In genomic region chr7:117150355-117150754, GRCm38 (mm10) we compare ENCODE assay signal across 18 mouse cellular contexts.
"Had no signal": no experiment of that assay in that cellular context is flagged by ENCODE, and none has a peak within 500 bp of the region (broad histone marks: within the 10 kb centered on the region; RNA-seq: fewer than 3 reads in every experiment).

No protein-coding gene starts in this region.

- H3K36me3 ChIP-seq: kidney, embryonic 15.5 days; liver, embryonic 13.5 days; midbrain, embryonic 12.5 days; neural tube, embryonic 12.5 days; neural tube, embryonic 15.5 days; stomach, embryonic 15.5 days had no signal

- DNase-seq: kidney, adult 8-10 months; kidney, postnatal 14 days; kidney, postnatal 4 days; layer of hippocampus, postnatal 36 days; liver, embryonic 13.5 days; lung, adult 2 months; lung, postnatal 14 days; lung, postnatal 4 days; retina, postnatal 1 day; right cerebral cortex, postnatal 25 days; spleen, adult 18-20 months; thymus, postnatal 25 days had no signal

- H3K4me2 ChIP-seq: kidney, embryonic 15.5 days; liver, embryonic 13.5 days; midbrain, embryonic 12.5 days; neural tube, embryonic 12.5 days; neural tube, embryonic 15.5 days; stomach, embryonic 15.5 days had no signal

- H3K9ac ChIP-seq: kidney, embryonic 15.5 days; liver, embryonic 13.5 days; midbrain, embryonic 12.5 days; neural tube, embryonic 12.5 days; neural tube, embryonic 15.5 days; stomach, embryonic 15.5 days had no signal

- H3K27me3 ChIP-seq: kidney, embryonic 15.5 days; liver, embryonic 13.5 days; midbrain, embryonic 12.5 days; neural tube, embryonic 12.5 days; neural tube, embryonic 15.5 days; stomach, embryonic 15.5 days had no signal

- H3K4me3 ChIP-seq: kidney, embryonic 15.5 days; left cerebral cortex, adult 2 months; liver, embryonic 13.5 days; midbrain, embryonic 12.5 days; neural tube, embryonic 12.5 days; neural tube, embryonic 15.5 days; stomach, embryonic 15.5 days had no signal

- H3K9me3 ChIP-seq: kidney, embryonic 15.5 days; liver, embryonic 13.5 days; midbrain, embryonic 12.5 days; neural tube, embryonic 12.5 days; neural tube, embryonic 15.5 days; stomach, embryonic 15.5 days had no signal

- H3K27ac ChIP-seq: kidney, embryonic 15.5 days; left cerebral cortex, adult 2 months; liver, embryonic 13.5 days; midbrain, embryonic 12.5 days; neural tube, embryonic 12.5 days; neural tube, embryonic 15.5 days; stomach, embryonic 15.5 days had no signal

- H3K4me1 ChIP-seq: liver, embryonic 13.5 days; neural tube, embryonic 12.5 days; stomach, embryonic 15.5 days had no signal
